Mouse (Mus musculus) spleen, adult 2 months (tissue): ENCODE data around the gene Fam189a1.

Source experiments
- CTCF ChIP-seq: fragments of 200-500 bp; IDR thresholded peaks from 2 replicates; pipeline ENCODE4 v1.5.1; 2011; ENCODE audit warnings: mild to moderate bottlenecking, inconsistent platforms; ENCODE audit not compliant: insufficient read depth, insufficient read length, insufficient replicate concordance; ENCODE audit errors: extremely low read depth
- POLR2A ChIP-seq: fragments of 200-500 bp; IDR thresholded peaks from 2 replicates; pipeline ENCODE4 v1.6.1; 2011; ENCODE audit warnings: low read depth, low read length, inconsistent platforms

GRCm38 (mm10) chr7:64729785-64730184, 426.6 kb downstream of the Fam189a1 start:
- TF ChIP-seq CTCF: no peak
- TF ChIP-seq POLR2A: no peak
